Mouse (Mus musculus) brain, embryonic 14.5 days (tissue): ENCODE results near the gene Pomt1.

Experiments
- CTCF ChIP-seq: fragments of 200-500 bp; IDR thresholded peaks from 2 replicates; pipeline ENCODE4 v1.5.1; 2012; ENCODE audit warnings: inconsistent platforms, mild to moderate bottlenecking, moderate library complexity, borderline replicate concordance; ENCODE audit not compliant: insufficient read depth, insufficient read length; ENCODE audit errors: extremely low read depth
- POLR2A ChIP-seq: fragments of 200-500 bp; IDR thresholded peaks from 2 replicates; pipeline ENCODE4 v1.6.1; 2012; ENCODE audit warnings: mild to moderate bottlenecking, inconsistent platforms, borderline replicate concordance; ENCODE audit not compliant: poor library complexity, insufficient read depth, insufficient read length, severe bottlenecking; ENCODE audit errors: extremely low read depth

DNA sequence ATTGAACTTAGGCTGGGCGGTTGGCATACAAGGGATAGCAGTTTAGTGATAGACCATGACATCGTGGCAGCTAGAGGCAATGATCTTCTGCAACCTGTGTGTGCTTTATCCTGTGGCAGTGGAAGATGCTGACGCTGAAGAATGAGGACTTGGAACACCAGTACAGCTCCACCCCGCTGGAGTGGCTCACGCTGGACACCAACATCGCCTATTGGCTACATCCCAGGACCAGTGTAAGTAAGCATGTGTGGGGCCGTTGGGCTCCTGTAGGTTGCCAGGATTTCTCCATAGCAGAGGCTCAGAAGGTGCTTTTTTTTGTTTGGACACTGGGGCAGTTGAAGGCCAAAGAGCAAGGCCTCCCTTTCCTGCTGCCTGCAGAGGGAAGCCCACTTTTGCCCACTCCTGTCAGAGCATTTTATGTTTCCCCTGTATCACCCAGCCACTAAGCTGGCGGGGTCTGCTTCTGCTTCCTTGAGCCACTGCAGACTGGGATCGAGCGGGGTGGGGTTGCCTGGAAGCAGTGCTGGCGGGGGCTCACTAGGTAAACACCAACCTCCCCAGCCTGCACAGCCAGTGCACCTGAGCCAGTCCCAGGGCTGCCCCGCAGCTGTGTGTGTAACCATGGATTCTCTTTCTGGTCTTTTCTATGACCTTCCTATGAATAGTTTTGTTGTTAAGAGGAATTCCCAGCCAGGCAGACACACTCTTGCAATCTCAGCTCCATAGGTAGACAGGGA, 15.6 kb downstream of the Pomt1 start:
- TF ChIP-seq CTCF (no peak), POLR2A (no peak)
